Mouse (Mus musculus) stomach, postnatal 0 days (tissue): Measurements from ENCODE around the gene Fam107b.

Source experiments
- CTCF ChIP-seq: IDR thresholded peaks from 2 replicates; pipeline ENCODE4 v1.5.1; 2016; ENCODE audit warnings: antibody characterized with exemption, low read depth, mild to moderate bottlenecking, moderate library complexity
- EP300 ChIP-seq: optimal IDR thresholded peaks from 2 replicates; pipeline ENCODE3; 2016; ENCODE audit warnings: antibody characterized with exemption

GRCm38 (mm10) chr2:3713682-3714361, 143.5 kb downstream of the Fam107b start:
- TF ChIP-seq CTCF (no peak), EP300 (peak; percentile 16)
